8 mouse cellular contexts compared by ENCODE assay signal in genomic region chr16:37011922-37012289, GRCm38 (mm10). TPM values are rescaled to one million over a fixed set of nuclear protein-coding genes. Genes with fewer than 3 reads are reported as not detected.
DNase-seq lines count a peak whose midpoint lies in the region; ATAC-seq and TF ChIP-seq lines count a peak whose summit lies in the region.

No protein-coding gene starts in this region.

- H3K9ac ChIP-seq in embryonic facial prominence, embryonic 13.5 days: peak overlapping the region; percentile 79
- peak overlapping the region; percentile 57 for H3K9ac ChIP-seq in intestine, embryonic 15.5 days
- H3K9ac ChIP-seq in neural tube, embryonic 12.5 days: peak overlapping the region; percentile 66

- no peak for ATAC-seq in embryonic facial prominence, embryonic 13.5 days (ENCODE audit: insufficient number of reproducible peaks, insufficient read depth, low FRiP score, low TSS enrichment, low read depth)
- peak; percentile 81 for ATAC-seq in intestine, embryonic 15.5 days
- peak; percentile 80 for ATAC-seq in neural tube, embryonic 12.5 days (ENCODE audit: low FRiP score, low read depth)

- peak in 1 of 2 experiments; percentile 6 for DNase-seq in layer of hippocampus, adult 2 months (ENCODE audit: low spot score in 2 of 2)
- DNase-seq in layer of hippocampus, adult 11-12 months (ENCODE audit: low spot score): no peak
- DNase-seq in left cerebral cortex, adult 9 months (ENCODE audit: low spot score in 2 of 2): no peak
- no peak for DNase-seq in testis, postnatal 14 days (ENCODE audit: low spot score)
- DNase-seq in cerebellum, postnatal 14 days: no peak

- H3K9me3 ChIP-seq in embryonic facial prominence, embryonic 13.5 days: no peaks in the 10 kb centered on the region
- no peaks in the 10 kb centered on the region for H3K9me3 ChIP-seq in intestine, embryonic 15.5 days
- H3K9me3 ChIP-seq in neural tube, embryonic 12.5 days: no peaks in the 10 kb centered on the region

- peaks cover 8% of the 10 kb centered on the region; the same call in 1 of the 2 replicates for H3K36me3 ChIP-seq in embryonic facial prominence, embryonic 13.5 days
- no peaks in the 10 kb centered on the region for H3K36me3 ChIP-seq in intestine, embryonic 15.5 days
- no peaks in the 10 kb centered on the region for H3K36me3 ChIP-seq in neural tube, embryonic 12.5 days

- H3K4me1 ChIP-seq in embryonic facial prominence, embryonic 13.5 days: peaks cover 14% of the 10 kb centered on the region
- H3K4me1 ChIP-seq in intestine, embryonic 15.5 days (replicated peaks): no peaks in the 10 kb centered on the region
- peaks cover 6% of the 10 kb centered on the region; the same call in 1 of the 2 replicates for H3K4me1 ChIP-seq in neural tube, embryonic 12.5 days

- no peaks in the 10 kb centered on the region for H3K27me3 ChIP-seq in embryonic facial prominence, embryonic 13.5 days
- H3K27me3 ChIP-seq in intestine, embryonic 15.5 days (replicated peaks): no peaks in the 10 kb centered on the region
- no peaks in the 10 kb centered on the region for H3K27me3 ChIP-seq in neural tube, embryonic 12.5 days (replicated peaks)

- peak overlapping the region; percentile 66 for H3K4me3 ChIP-seq in layer of hippocampus, adult 2 months
- peak overlapping the region; percentile 73 for H3K4me3 ChIP-seq in embryonic facial prominence, embryonic 13.5 days
- peak overlapping the region; percentile 83 for H3K4me3 ChIP-seq in intestine, embryonic 15.5 days (replicated peaks)
- peak overlapping the region; percentile 73 for H3K4me3 ChIP-seq in neural tube, embryonic 12.5 days

- TF ChIP-seq CTCF in layer of hippocampus, adult 2 months (conservative IDR thresholded peaks at IDR 0.05): no peak

- peak overlapping the region; percentile 82 for H3K4me2 ChIP-seq in embryonic facial prominence, embryonic 13.5 days
- H3K4me2 ChIP-seq in intestine, embryonic 15.5 days (replicated peaks): peak overlapping the region; percentile 84
- H3K4me2 ChIP-seq in neural tube, embryonic 12.5 days (replicated peaks): peak overlapping the region; percentile 93

- WGBS in embryonic facial prominence, embryonic 13.5 days: 1% methylated on average over 26 of the region's 26 CpGs
- 0% methylated on average over 26 of the region's 26 CpGs for WGBS in intestine, embryonic 15.5 days
- WGBS in neural tube, embryonic 12.5 days: under 1% methylated on average over 26 of the region's 26 CpGs

- no peak overlapping the region for H3K27ac ChIP-seq in layer of hippocampus, adult 2 months
- no peak overlapping the region for H3K27ac ChIP-seq in embryonic facial prominence, embryonic 13.5 days
- H3K27ac ChIP-seq in intestine, embryonic 15.5 days: no peak overlapping the region
- H3K27ac ChIP-seq in neural tube, embryonic 12.5 days: no peak overlapping the region

RNA-seq across cellular contexts. Expression of gene Polq, which starts 0.3 kb away (rescaled TPM):
- 1 to 10 TPM; 1.2 to 2.0 TPM for total RNA-seq in layer of hippocampus, adult 2 months (2021)
- 9.1 and 9.4 TPM in 2 replicates for polyA plus RNA-seq in embryonic facial prominence, embryonic 13.5 days (2015; fragmentation: Nextera tagmentation; extraction: Ambion mirVana)
- polyA plus RNA-seq in intestine, embryonic 15.5 days (2015; fragmentation: Nextera tagmentation; extraction: Ambion mirVana): 5.3 and 6.3 TPM in 2 replicates
- polyA plus RNA-seq in neural tube, embryonic 12.5 days (2016; fragmentation: Nextera tagmentation; extraction: Ambion mirVana): 7.3 and 8.5 TPM in 2 replicates

RNA-seq across cellular contexts. Expression of gene Fbxo40, which starts 21.6 kb away (rescaled TPM):
- not detected for total RNA-seq in layer of hippocampus, adult 2 months (2021)
- not detected in 2 replicates for polyA plus RNA-seq in embryonic facial prominence, embryonic 13.5 days (2015; fragmentation: Nextera tagmentation; extraction: Ambion mirVana)
- not detected in 2 replicates for polyA plus RNA-seq in intestine, embryonic 15.5 days (2015; fragmentation: Nextera tagmentation; extraction: Ambion mirVana)
- 0.05 TPM in 1 of 2 replicates, not detected in the other for polyA plus RNA-seq in neural tube, embryonic 12.5 days (2016; fragmentation: Nextera tagmentation; extraction: Ambion mirVana)
